Mouse (Mus musculus): ENCODE data around the gene Pspc1.

The Pspc1 gene

DNA sequence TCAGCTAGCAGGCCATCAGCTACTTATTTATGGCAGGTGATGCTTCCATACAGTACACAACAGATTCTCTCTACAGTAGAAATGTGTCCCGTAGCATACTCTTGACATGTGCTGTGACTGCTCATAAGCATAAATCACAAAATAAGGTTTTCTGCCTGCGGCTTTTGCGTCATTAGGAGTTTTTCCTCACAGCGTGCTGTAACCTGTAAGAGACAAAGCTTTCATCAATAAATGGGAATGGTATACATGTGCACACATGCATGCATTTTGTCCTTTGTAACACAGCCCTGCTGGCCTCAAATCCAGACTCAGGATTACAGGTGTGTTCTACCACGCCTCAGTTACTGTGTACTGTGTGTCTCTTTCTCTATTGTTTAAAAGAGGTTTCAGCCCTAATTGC is 80.3 kb downstream of the Pspc1 start:
- no peak for DNase-seq (ENCODE audit: low spot score in 2 of 2)

DNA sequence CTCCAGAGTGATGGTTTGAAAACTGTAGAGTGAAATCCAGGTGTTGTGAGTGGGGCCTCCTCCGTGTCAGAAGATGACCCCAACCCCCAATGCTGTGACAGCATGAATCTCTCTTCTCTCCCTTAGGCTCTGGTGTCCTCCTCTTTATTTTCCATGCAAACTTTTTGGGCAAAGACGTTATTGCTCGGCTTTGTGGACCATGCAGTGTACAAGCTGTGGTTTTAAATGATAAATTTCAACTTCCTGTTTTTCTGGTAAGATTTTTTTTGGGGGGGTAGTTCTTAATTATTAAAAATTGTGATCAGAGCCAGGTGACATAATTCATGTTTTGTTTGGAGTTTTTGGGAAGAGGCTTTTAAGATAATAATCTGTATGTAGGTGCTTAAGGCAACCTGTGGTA is 82.6 kb downstream of the Pspc1 start:
- no peak for DNase-seq (ENCODE audit: low spot score in 2 of 2)

DNA sequence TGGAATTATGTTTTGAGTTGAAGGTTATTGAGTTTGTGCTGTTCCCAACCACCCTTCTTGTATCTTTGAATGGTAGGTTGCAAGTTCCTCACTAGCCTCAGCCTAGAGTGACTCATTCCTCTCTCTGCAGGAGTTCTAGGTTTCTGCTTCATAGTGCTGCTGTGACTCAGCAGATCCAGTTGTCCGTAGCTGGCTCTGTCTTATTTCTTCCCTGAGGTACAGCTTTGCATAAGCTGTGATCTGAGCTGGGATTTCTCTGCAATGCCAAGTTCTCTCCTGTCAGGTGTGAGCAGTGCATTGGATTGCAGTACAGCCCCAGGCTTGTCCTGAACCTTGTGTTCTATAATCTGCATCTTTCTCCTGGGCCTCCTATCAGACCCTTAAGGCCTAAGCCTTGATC is 88.3 kb downstream of the Pspc1 start:
- no peak for DNase-seq (ENCODE audit: low spot score in 2 of 2)

DNA sequence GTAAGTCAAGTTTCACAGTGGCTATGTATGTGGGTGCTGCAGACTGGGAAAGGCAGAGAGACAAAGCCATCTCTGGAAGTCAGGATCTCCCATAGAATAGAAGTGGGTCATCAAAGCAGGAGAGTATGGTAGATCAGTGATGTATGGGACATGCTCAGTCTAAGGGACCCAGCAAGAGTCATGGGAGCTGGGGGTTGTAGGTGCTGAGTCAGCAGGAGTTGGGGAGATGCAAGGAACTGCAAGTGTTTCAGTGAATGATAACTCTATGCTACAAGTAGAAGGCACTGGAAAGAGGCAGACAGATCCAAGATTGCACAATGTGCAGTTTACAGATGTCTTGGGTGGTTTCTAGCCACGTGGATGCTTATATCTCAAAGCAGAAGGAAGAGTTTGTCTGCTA is 89.0 kb downstream of the Pspc1 start:
- no peak for DNase-seq (ENCODE audit: low spot score in 2 of 2)

DNA sequence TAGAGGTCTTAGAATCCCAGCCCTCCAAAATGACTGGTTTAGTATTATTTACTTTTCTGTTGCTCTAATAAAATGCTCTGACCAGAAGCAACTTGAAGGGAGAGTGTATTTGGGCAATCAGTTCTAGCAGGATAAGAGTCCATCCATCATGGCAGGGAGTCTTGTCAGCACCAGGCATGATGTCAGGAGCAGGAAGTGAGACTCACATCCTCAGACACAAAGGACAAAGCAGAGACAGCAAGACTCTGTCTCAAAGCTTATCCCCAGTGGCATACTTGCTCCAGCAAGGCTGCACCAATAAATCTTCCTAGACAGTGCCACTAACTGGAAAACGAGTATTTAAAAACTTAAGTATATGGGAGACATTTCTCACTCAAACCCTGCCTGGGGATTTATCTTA is 92.7 kb downstream of the Pspc1 start:
- DNase-seq (ENCODE audit: low spot score in 2 of 2): no peak

Measured in spleen, postnatal 14 days (tissue).